Mouse (Mus musculus): ENCODE measurements around the gene Cdip1. TPM values are rescaled to one million over a fixed set of nuclear protein-coding genes. Genes with fewer than 3 reads are reported as not detected.

Gene Cdip1
- 45.5 TPM for polyA plus RNA-seq (2017; shearing (Covaris generic))

DNA sequence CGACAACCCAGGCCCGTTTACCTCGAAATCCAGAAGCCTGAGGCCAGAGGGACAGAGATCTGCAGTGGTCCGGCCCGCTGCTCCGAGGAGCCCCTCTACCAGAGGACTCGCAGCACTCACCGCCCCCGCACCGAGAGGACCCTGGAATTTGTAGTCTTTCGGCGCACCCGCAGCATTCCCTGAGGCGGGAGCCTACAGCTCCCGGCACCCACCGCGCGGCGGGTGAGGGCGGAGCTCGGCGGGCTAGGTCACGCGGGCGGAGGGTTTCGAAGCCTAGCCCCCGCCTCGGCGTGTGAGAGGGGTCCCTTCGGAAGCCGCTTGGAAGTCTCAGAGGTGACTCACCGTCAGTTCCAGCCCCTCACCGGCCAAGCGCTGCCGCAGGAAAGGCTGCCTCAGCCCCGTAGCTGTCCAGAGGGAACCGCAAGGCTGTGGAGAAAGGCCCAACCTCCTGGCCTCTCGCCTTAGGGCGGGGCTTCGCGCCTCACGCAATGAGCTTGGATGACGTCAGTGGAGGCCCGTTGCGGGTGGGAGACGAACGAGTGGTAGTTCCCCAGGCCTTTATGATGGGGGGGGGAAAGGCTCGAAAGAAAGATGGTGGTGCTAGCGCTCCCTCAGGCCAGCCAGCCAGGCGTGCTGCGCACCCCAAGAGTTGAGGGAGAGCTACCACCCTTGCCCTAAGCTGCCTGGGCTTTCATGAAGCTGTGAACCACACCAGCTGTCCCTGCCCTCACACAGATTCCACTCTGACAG lies at the start of gene Cdip1:
TSS of gene Cdip1 (minus strand) at position 483 of the 750 bp plus-strand sequence.

DNA sequence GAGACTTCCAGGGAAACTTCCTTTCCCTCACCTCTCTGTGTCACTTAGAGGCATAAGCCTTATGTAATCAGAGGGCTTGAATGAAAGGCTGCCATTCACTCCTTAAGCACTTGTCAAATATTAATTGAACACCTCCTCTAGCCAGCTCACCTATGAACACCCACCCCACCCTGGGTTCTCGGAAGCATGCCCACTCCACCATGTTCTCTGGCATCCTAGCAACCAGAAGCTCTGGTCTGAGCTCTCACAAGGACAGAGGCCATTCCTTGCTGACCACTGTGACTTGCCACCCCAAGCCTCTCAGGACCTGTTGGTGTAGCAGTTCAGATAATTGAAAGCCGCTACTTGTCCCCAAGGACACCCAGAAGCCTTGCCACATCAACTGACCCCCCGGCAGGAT lies 45.1 kb upstream of the Cdip1 start, which contains the start of gene 4930562C15Rik:
TSS of gene 4930562C15Rik (plus strand) at position 226 of the 400 bp plus-strand sequence.

DNA sequence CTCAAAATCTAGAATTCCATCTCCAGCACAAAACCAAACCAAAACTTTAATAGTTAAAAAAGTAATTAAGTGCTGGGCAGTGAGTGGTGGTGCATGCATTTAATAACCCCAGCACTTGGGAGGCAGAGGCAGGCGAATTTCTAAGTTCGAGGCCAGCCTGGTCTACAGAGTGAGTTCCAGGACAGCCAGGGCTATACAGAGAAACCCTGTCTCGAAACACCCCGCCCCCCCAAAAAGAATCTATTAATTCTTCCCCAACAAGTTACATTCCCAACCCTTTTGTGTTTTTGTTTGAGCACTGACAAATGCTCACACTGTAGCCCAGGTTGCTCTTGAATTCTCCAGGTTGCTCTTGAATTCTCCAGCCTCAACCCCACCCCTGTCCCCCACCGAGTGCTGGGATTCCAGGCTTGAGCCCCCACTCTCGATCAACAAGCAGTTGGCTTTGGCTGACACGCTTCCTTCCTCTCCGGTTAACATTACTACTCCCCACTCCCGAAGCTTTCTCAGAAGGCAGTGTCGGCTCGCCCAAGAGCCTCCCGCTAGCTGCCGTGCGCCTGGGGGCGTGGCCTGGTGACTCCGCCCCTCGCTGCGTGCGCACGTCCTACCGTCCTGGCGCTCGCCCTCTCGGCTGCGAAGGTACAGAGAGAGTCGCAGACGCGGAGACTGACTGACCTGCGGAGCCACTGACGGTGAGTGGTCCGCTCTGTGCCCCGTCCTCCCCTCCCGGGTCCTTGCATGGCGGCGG lies 64.1 kb downstream of the Cdip1 start, which contains the start of gene Hmox2:
TSS of gene Hmox2 (plus strand) at position 582 of the 748 bp plus-strand sequence.

DNA sequence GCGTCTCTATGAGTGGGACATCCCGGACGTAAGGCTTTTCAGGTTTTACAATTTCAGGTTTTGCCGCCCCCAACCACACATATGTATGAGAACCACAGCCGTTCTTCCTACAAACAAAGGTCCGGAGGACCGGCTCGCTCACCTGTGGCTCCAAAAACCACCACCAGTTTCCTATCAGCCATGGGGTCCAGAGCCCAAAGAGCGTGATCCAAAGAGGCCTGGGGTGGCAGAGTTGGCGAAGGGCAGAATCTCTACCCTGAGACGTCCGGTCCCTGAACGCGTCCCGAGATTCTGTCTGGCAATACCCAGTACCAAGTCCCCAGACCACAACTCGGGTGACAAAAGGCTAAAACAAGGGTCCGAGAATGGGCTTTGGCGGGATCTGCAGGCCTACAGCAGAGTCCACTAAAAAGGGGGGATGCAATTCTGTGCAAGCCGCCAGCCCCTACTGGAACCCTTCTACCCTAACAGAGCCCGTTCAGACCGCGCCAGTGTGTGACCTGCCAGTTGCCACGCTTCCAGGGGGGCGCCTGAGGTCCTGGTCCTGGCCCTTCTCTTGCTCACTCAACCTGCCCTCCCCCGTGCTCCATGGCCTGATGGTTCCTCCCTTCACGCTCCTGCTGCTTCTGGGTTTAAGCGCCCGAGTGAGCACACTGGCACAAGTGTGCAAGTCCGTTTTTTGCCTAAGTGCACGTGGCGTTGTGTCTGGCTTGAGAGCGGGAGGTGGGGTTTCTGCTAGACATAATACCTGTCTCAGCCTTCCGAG lies 71.2 kb downstream of the Cdip1 start, which contains the start of gene Nmral1:
TSS of gene Nmral1 (minus strand) at position 604 of the 766 bp plus-strand sequence.

Other genes with a start within 250 kb of the Cdip1 start
- gene Srl, start 248.5 kb downstream of the Cdip1 start, polyA plus RNA-seq (2017; shearing (Covaris generic)) = 0.89 TPM
- gene Tfap4, start 230.4 kb downstream of the Cdip1 start, polyA plus RNA-seq (2017; shearing (Covaris generic)) = 2.3 TPM
- gene Glis2, start 195.6 kb downstream of the Cdip1 start, polyA plus RNA-seq (2017; shearing (Covaris generic)) = 0.50 TPM
- gene Pam16, start 165.3 kb downstream of the Cdip1 start, polyA plus RNA-seq (2017; shearing (Covaris generic)) = 17.0 TPM
- gene Vasn, start 150.4 kb downstream of the Cdip1 start, polyA plus RNA-seq (2017; shearing (Covaris generic)) = 0.96 TPM
- 68.3 TPM for gene Dnaja3, start 150.3 kb downstream of the Cdip1 start, polyA plus RNA-seq (2017; shearing (Covaris generic))
- gene Coro7, start 110.5 kb downstream of the Cdip1 start, polyA plus RNA-seq (2017; shearing (Covaris generic)) = 180 TPM
- gene Nmral1, start 70.9 kb downstream of the Cdip1 start, polyA plus RNA-seq (2017; shearing (Covaris generic)) = 9.6 TPM
- gene Hmox2, start 63.9 kb downstream of the Cdip1 start, polyA plus RNA-seq (2017; shearing (Covaris generic)) = 104 TPM
- gene 4930562C15Rik, start 45.1 kb upstream of the Cdip1 start, polyA plus RNA-seq (2017; shearing (Covaris generic)) = 0.35 TPM
- gene Ubald1, start 90.0 kb upstream of the Cdip1 start, polyA plus RNA-seq (2017; shearing (Covaris generic)) = 53.9 TPM
- 80.7 TPM for gene Mgrn1, start 96.0 kb upstream of the Cdip1 start, polyA plus RNA-seq (2017; shearing (Covaris generic))
- 163 TPM for gene Nudt16l1, start 148.5 kb upstream of the Cdip1 start, polyA plus RNA-seq (2017; shearing (Covaris generic))
- gene Anks3, start 173.9 kb upstream of the Cdip1 start, polyA plus RNA-seq (2017; shearing (Covaris generic)) = 96.9 TPM
- not detected for gene Sept12, start 207.6 kb upstream of the Cdip1 start, polyA plus RNA-seq (2017; shearing (Covaris generic))
- not detected for gene Smim22, start 217.0 kb upstream of the Cdip1 start, polyA plus RNA-seq (2017; shearing (Covaris generic))
- gene Rogdi, start 223.3 kb upstream of the Cdip1 start, polyA plus RNA-seq (2017; shearing (Covaris generic)) = 24.5 TPM